Mouse (Mus musculus) C2C12 (cell line): ENCODE measurements around the gene Bahcc1. TPM values are rescaled to one million over a fixed set of nuclear protein-coding genes. Genes with fewer than 3 reads are reported as not detected.

ENCODE experiments used
- H3K27me3 ChIP-seq: one replicate; pipeline ENCODE4 v1.6.1; 2011; ENCODE audit not compliant: control insufficient read depth, insufficient read depth, insufficient read length
- H3K36me3 ChIP-seq: one replicate; pipeline ENCODE4 v1.6.1; 2011; ENCODE audit not compliant: control insufficient read depth, insufficient read depth
- H3K4me3 ChIP-seq: one replicate; pipeline ENCODE4 v1.5.1; 2011; ENCODE audit warnings: mild to moderate bottlenecking, control low read depth; ENCODE audit not compliant: poor library complexity, insufficient read depth, severe bottlenecking
- H3K79me2 ChIP-seq: one replicate; pipeline ENCODE4 v1.6.1; 2011; ENCODE audit not compliant: control insufficient read depth, insufficient read depth
- H3K79me3 ChIP-seq: one replicate; pipeline ENCODE4 v1.6.1; 2011; ENCODE audit warnings: low read depth, control low read depth
- H3ac ChIP-seq: one replicate; pipeline ENCODE3; 2011; ENCODE audit warnings: low read depth; ENCODE audit not compliant: control insufficient read depth, insufficient read length
- CEBPB ChIP-seq: IDR thresholded peaks from one replicate; pipeline ENCODE4 v1.6.1; 2011; ENCODE audit warnings: low read depth, mild to moderate bottlenecking, control low read depth, moderate library complexity
- CTCF ChIP-seq: IDR thresholded peaks from one replicate; pipeline ENCODE4 v1.5.1; 2011; ENCODE audit not compliant: control insufficient read depth, insufficient read depth, insufficient read length
- FOSL1 ChIP-seq: IDR thresholded peaks from one replicate; pipeline ENCODE4 v1.8.0; 2011; ENCODE audit warnings: mild to moderate bottlenecking, low read length; ENCODE audit not compliant: poor library complexity, insufficient read depth, severe bottlenecking
- MAX ChIP-seq: IDR thresholded peaks from one replicate; pipeline ENCODE4 v1.6.1; 2011; ENCODE audit warnings: mild to moderate bottlenecking, control low read depth
- MYOD1 ChIP-seq: IDR thresholded peaks from one replicate; pipeline ENCODE4 v1.6.1; 2011; ENCODE audit warnings: low read depth; ENCODE audit not compliant: control insufficient read depth, insufficient read length
- MYOG ChIP-seq: IDR thresholded peaks from one replicate; pipeline ENCODE4 v1.6.1; 2011; ENCODE audit not compliant: control insufficient read depth, insufficient read length; ENCODE audit errors: extremely low read depth
- USF1 ChIP-seq: IDR thresholded peaks from one replicate; pipeline ENCODE4 v1.6.1; 2011; ENCODE audit warnings: low read depth, mild to moderate bottlenecking, control low read depth, moderate library complexity
- polyA plus RNA-seq: library from polyadenylated mRNA; unstranded; fragments of >200 nt; fragmentation: generic; extraction: Trizol; gene quantifications from one replicate; pipeline ENCODE4 v1.2.1, GENCODE M21; 2012; ENCODE audit warnings: missing spikeins

Gene Bahcc1
- polyA plus RNA-seq, 1 experiment: 10.8 TPM

DNA sequence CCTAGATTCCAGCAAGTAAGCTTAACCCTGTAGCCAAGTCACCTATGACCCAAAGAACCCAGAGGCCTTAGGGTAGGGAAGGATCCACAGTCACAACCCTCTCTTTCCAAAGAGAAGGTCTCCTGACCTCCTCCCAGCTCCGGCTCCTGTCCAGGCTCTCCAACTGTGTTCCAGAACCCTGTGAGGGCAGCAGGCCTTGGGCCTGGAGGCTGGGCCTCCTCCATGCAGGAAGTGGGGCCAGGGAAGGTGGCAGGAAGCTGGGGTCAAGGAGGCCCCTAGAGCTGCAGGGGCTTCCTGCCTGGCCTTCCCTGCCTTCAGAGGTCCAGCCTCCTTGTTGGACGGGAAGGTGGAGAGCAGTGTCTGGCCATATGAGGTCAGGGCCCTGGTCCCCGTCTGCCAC lies 48.5 kb downstream of the Bahcc1 start:
- TF ChIP-seq MYOD1 (no peak), CTCF (no peak), FOSL1 (no peak), USF1 (no peak), MYOG (no peak)

GRCm38 (mm10) chr11:120283542-120283941 lies 50.8 kb downstream of the Bahcc1 start:
- Histone ChIP-seq H3ac (no peak overlapping the region), H3K36me3 (peaks cover 68% of the 10 kb centered on the region), H3K27me3 (no peaks in the 10 kb centered on the region), H3K4me3 (no peak overlapping the region), H3K79me2 (no peaks in the 10 kb centered on the region), H3K79me3 (no peaks in the 10 kb centered on the region)
- TF ChIP-seq CTCF: no peak
- no peak for TF ChIP-seq MYOG
- TF ChIP-seq MAX: no peak
- no peak for TF ChIP-seq FOSL1
- no peak for TF ChIP-seq CEBPB
- TF ChIP-seq USF1: no peak
- TF ChIP-seq MYOD1: no peak

More for the DNA sequence above, 48.5 kb downstream of the Bahcc1 start:
- no peaks in the 10 kb centered on the region for H3K79me2 ChIP-seq
- peaks cover 70% of the 10 kb centered on the region for H3K36me3 ChIP-seq
- no peak overlapping the region for H3K4me3 ChIP-seq
- no peaks in the 10 kb centered on the region for H3K27me3 ChIP-seq
- H3ac ChIP-seq: no peak overlapping the region
- H3K79me3 ChIP-seq: no peaks in the 10 kb centered on the region

DNA sequence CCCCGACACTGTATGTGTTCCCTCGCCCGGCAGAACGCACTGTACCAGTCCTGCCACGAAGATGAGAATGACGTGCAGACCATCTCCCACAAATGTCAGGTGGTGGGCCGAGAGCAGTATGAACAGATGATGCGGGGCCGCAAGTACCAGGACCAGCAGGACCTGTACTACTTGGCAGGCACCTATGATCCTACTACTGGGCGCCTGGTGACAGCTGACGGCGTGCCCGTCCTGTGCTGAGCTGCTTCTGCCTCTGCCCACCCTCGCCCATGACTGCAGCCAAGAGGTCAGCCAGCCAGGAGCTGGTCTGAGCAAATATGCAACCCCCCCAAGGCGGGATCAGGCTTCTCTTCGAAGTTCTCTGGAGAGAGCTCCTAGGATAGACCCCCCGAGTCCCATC lies 56.9 kb downstream of the Bahcc1 start:
- Histone ChIP-seq H3K27me3 (no peaks in the 10 kb centered on the region), H3K79me2 (no peaks in the 10 kb centered on the region), H3K36me3 (peaks cover 43% of the 10 kb centered on the region), H3K79me3 (no peaks in the 10 kb centered on the region), H3ac (no peak overlapping the region), H3K4me3 (no peak overlapping the region)
- no peak for TF ChIP-seq MYOG
- no peak for TF ChIP-seq CTCF
- no peak for TF ChIP-seq MAX
- no peak for TF ChIP-seq USF1
- no peak for TF ChIP-seq FOSL1
- TF ChIP-seq MYOD1: no peak
- TF ChIP-seq CEBPB: no peak

- H3K27me3 ChIP-seq: no peaks in the 10 kb centered on the region
- H3K36me3 ChIP-seq: peaks cover 41% of the 10 kb centered on the region
- H3ac ChIP-seq: no peak overlapping the region
- no peak for TF ChIP-seq USF1
- no peak for TF ChIP-seq CTCF
- no peak for TF ChIP-seq MYOG
- no peak for TF ChIP-seq FOSL1
- TF ChIP-seq MAX: no peak
- no peak for TF ChIP-seq CEBPB
- no peak for TF ChIP-seq MYOD1
- H3K4me3 ChIP-seq: no peak overlapping the region
- no peaks in the 10 kb centered on the region for H3K79me2 ChIP-seq
- no peaks in the 10 kb centered on the region for H3K79me3 ChIP-seq
These were observed 57.5 kb downstream of the Bahcc1 start for GRCm38 (mm10) chr11:120290266-120290665.

GRCm38 (mm10) chr11:120293714-120294113 lies 61.0 kb downstream of the Bahcc1 start:
- H3ac ChIP-seq: no peak overlapping the region
- H3K79me2 ChIP-seq: no peaks in the 10 kb centered on the region
- H3K36me3 ChIP-seq: peaks cover 19% of the 10 kb centered on the region
- no peaks in the 10 kb centered on the region for H3K27me3 ChIP-seq
- TF ChIP-seq MYOG (no peak), CEBPB (no peak), MYOD1 (no peak), USF1 (no peak), FOSL1 (no peak), CTCF (no peak), MAX (no peak)
- no peaks in the 10 kb centered on the region for H3K79me3 ChIP-seq
- no peak overlapping the region for H3K4me3 ChIP-seq

- H3K27me3 ChIP-seq: no peaks in the 10 kb centered on the region
- H3K79me3 ChIP-seq: no peaks in the 10 kb centered on the region
- TF ChIP-seq CEBPB: no peak
- TF ChIP-seq CTCF: no peak
- no peak for TF ChIP-seq MYOG
- TF ChIP-seq USF1: no peak
- TF ChIP-seq MYOD1: no peak
- TF ChIP-seq MAX: no peak
- no peak for TF ChIP-seq FOSL1
- H3K79me2 ChIP-seq: no peaks in the 10 kb centered on the region
- no peak overlapping the region for H3K4me3 ChIP-seq
- no peaks in the 10 kb centered on the region for H3K36me3 ChIP-seq
- H3ac ChIP-seq: no peak overlapping the region
These were observed 63.8 kb downstream of the Bahcc1 start for GRCm38 (mm10) chr11:120296305-120297144.
